Mouse (Mus musculus) myocyte (in vitro differentiated cells): ENCODE data around the gene Usp24. TPM values are rescaled to one million over a fixed set of nuclear protein-coding genes. Genes with fewer than 3 reads are reported as not detected.

ENCODE experiments used
- H3K27me3 ChIP-seq: one replicate; pipeline ENCODE4 v1.6.1; 2011; ENCODE audit not compliant: control insufficient read depth, insufficient read depth, insufficient read length
- H3K36me3 ChIP-seq: one replicate; pipeline ENCODE4 v1.6.1; 2011; ENCODE audit not compliant: control insufficient read depth, insufficient read depth
- H3K4me2 ChIP-seq: one replicate; pipeline ENCODE4 v1.6.1; 2011; ENCODE audit warnings: low read depth, control low read depth
- H3K4me3 ChIP-seq: one replicate; pipeline ENCODE4 v1.5.1; 2011; ENCODE audit warnings: mild to moderate bottlenecking, control low read depth, moderate library complexity
- H3K79me2 ChIP-seq: one replicate; pipeline ENCODE4 v1.6.1; 2011; ENCODE audit not compliant: control insufficient read depth, insufficient read depth
- H3ac ChIP-seq: one replicate; pipeline ENCODE4 v1.6.1; 2011; ENCODE audit not compliant: control insufficient read depth, insufficient read length
- CEBPB ChIP-seq: IDR thresholded peaks from 2 replicates; pipeline ENCODE4 v1.6.1; 2011; ENCODE audit warnings: mild to moderate bottlenecking, moderate library complexity; ENCODE audit not compliant: poor library complexity, insufficient read depth, severe bottlenecking
- E2F4 ChIP-seq: IDR thresholded peaks from one replicate; pipeline ENCODE4 v1.6.1; 2011; ENCODE audit warnings: mild to moderate bottlenecking, control low read depth, moderate library complexity; ENCODE audit not compliant: insufficient read depth
- MAX ChIP-seq: IDR thresholded peaks from one replicate; pipeline ENCODE4 v1.6.1; 2011; ENCODE audit warnings: low read depth, mild to moderate bottlenecking, control low read depth
- MYOD1 ChIP-seq, 3 experiments: IDR thresholded peaks; one replicate each; pipeline ENCODE4 v1.6.1; 2011; ENCODE audit warnings: control low read depth in 2 of 3, low read depth in 2 of 3, mild to moderate bottlenecking in 2 of 3, moderate library complexity in 1 of 3; ENCODE audit not compliant: insufficient read length in 2 of 3, control insufficient read depth in 1 of 3
- MYOG ChIP-seq, 3 experiments: IDR thresholded peaks; one replicate each; pipeline ENCODE4 v1.6.1; 2011; ENCODE audit warnings: control low read depth in 2 of 3, low read depth in 2 of 3, mild to moderate bottlenecking in 2 of 3; ENCODE audit not compliant: insufficient read length in 2 of 3, control insufficient read depth in 1 of 3, insufficient read depth in 1 of 3
- POLR2A ChIP-seq: IDR thresholded peaks from one replicate; pipeline ENCODE4 v1.6.1; 2011; ENCODE audit warnings: low read depth, mild to moderate bottlenecking, control low read depth, moderate library complexity; ENCODE audit not compliant: insufficient read length
- POLR2AphosphoS2 ChIP-seq: IDR thresholded peaks from one replicate; pipeline ENCODE4 v1.6.1; 2011; ENCODE audit warnings: low read depth, control low read depth; ENCODE audit not compliant: insufficient read length
- REST ChIP-seq: IDR thresholded peaks from one replicate; pipeline ENCODE4 v1.6.1; 2011; ENCODE audit warnings: mild to moderate bottlenecking, control low read depth, moderate library complexity; ENCODE audit not compliant: insufficient read depth, insufficient read length
- SRF ChIP-seq: IDR thresholded peaks from one replicate; pipeline ENCODE4 v1.6.1; 2011; ENCODE audit warnings: low read depth; ENCODE audit not compliant: control insufficient read depth, insufficient read length
- TCF12 ChIP-seq: IDR thresholded peaks from one replicate; pipeline ENCODE4 v1.6.1; 2011; ENCODE audit warnings: mild to moderate bottlenecking, control low read depth; ENCODE audit not compliant: poor library complexity, insufficient read depth, severe bottlenecking
- TCF3 ChIP-seq: IDR thresholded peaks from one replicate; pipeline ENCODE4 v1.6.1; 2011; ENCODE audit warnings: low read depth, control low read depth; ENCODE audit not compliant: insufficient read length
- USF1 ChIP-seq: IDR thresholded peaks from one replicate; pipeline ENCODE4 v1.6.1; 2011; ENCODE audit warnings: low read depth, mild to moderate bottlenecking, control low read depth, moderate library complexity
- polyA plus RNA-seq: library from polyadenylated mRNA; unstranded; fragments of >200 nt; fragmentation: generic; extraction: Trizol; gene quantifications from one replicate; pipeline ENCODE4 v1.2.1, GENCODE M21; 2012; ENCODE audit warnings: missing spikeins

Gene Usp24
- 5.3 TPM for polyA plus RNA-seq

GRCm38 (mm10) chr4:106315921-106316350 lies at the start of gene Usp24:
Gene Usp24, plus strand, starts transcription at chr4:106316213.
- peak; percentile 27 for TF ChIP-seq POLR2AphosphoS2
- TF ChIP-seq POLR2A: peak; percentile 88
- no peak for TF ChIP-seq MAX
- H3K27me3 ChIP-seq: no peaks in the 10 kb centered on the region
- peak within 1 kb of the TSS; percentile 94 for H3K4me3 ChIP-seq
- no peaks in the 10 kb centered on the region for H3K36me3 ChIP-seq
- H3K4me2 ChIP-seq: peak within 1 kb of the TSS; percentile 83
- peak within 1 kb of the TSS; percentile 98 for H3ac ChIP-seq
- peaks cover 52% of the 10 kb centered on the region for H3K79me2 ChIP-seq

DNA sequence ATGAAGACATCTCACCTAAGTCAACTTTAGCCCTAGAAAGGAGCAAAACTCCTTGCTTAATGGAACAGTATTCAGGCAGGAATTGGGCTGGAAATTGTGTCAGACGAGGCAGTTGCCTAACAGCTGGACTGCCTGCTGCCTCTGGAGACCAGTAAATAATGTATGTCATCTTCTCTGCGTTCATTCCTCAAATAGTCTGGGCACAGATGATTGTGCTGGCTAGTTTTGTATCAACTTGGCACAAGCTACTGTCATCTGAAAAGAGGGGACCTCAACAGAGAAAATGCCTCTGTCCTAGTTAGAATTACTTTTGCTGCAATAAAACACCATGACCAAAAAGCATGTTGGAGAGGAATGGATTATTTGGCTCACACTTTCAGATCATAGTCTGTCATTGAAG lies 39.1 kb upstream of the Usp24 start:
- Histone ChIP-seq H3K27me3 (no peaks in the 10 kb centered on the region), H3K4me3 (no peak overlapping the region), H3K36me3 (no peaks in the 10 kb centered on the region), H3K79me2 (no peaks in the 10 kb centered on the region), H3K4me2 (no peak overlapping the region), H3ac (no peak overlapping the region)
- no peak for TF ChIP-seq MYOD1 (IDR thresholded peaks at IDR 0.05; ENCODE audit: control insufficient read depth in 1 of 3, insufficient read length in 2 of 3, low read depth in 2 of 3)

DNA sequence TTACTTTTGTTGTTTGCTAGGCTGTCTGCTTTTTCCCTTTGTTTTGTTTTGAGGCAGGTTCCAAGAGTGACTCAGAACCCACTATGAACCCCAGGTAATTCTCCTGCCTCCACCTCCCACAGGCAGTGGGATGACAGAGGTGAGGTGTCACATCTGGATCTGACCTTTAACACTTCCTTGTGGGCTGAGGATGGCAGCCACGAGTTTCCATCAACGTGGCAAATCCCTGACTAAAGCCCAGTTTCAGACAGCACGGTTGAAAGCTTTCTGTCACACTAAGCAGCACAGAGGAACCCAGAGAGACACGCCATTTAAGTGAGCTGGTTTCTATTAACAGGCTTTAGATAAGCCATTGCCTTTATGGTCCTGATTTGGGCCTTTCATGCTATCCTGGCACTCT lies 36.8 kb upstream of the Usp24 start:
- H3K4me2 ChIP-seq: no peak overlapping the region
- H3K36me3 ChIP-seq: no peaks in the 10 kb centered on the region
- H3K79me2 ChIP-seq: no peaks in the 10 kb centered on the region
- H3ac ChIP-seq: no peak overlapping the region
- H3K4me3 ChIP-seq: no peak overlapping the region
- TF ChIP-seq TCF12: no peak
- no peak for TF ChIP-seq REST
- no peak for TF ChIP-seq POLR2AphosphoS2
- no peak for TF ChIP-seq POLR2A
- TF ChIP-seq USF1: no peak
- no peak for TF ChIP-seq CEBPB
- no peaks in the 10 kb centered on the region for H3K27me3 ChIP-seq

DNA sequence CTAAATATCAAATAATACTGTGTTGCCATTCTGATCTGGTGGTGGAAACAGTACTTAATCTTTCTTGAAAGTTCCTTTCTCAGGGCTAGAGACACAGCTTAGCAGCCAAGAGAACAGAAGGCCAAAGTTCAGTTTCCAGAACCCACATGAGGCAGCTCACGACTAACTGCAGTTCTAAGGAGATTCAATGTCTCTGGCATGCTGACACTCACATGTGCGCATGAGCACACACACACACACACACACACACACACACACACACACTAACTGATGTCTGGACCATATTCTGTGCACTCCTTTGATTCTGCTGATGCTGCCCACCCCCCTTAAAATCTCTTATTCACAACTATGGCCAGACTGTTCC lies 34.9 kb upstream of the Usp24 start:
- Histone ChIP-seq H3K79me2 (no peaks in the 10 kb centered on the region), H3K27me3 (no peaks in the 10 kb centered on the region), H3K36me3 (no peaks in the 10 kb centered on the region), H3K4me2 (no peak overlapping the region), H3ac (no peak overlapping the region), H3K4me3 (no peak overlapping the region)
- TF ChIP-seq POLR2AphosphoS2: no peak
- TF ChIP-seq REST: no peak
- no peak for TF ChIP-seq TCF3

DNA sequence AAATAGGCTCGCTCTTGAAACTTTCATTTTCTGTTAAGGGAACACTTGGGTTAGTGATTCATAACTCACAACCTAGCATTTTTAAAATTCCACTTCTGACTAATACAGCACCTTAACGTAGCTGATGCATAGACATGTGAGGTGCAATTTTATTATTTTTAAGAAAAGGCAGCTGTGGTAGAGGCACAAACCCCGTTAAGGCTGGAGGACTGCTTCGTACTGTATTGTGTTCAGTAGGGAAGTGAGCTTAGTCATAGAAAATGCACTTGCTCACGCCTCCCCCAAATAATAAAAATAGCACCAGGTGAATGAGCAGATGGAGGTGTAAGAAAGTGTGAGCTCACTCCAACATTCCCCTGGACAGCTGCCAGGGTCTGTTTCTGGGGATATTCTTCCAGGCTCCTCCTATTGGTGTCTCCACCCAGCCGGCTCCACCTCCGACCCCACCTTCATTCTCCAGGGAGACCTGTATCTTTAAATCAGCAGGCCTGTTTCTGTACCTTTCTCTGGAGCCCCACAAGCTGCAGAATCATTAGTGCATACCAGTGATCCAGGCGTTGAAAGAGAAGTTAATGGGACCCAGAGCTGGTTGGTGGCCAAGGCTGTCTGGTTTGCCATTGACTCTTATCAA lies 34.4 kb upstream of the Usp24 start:
- TF ChIP-seq TCF12 (no peak), MAX (no peak), E2F4 (no peak), POLR2A (no peak), TCF3 (no peak), REST (no peak), MYOG (IDR thresholded peaks at IDR 0.05; ENCODE audit: control insufficient read depth in 1 of 3, insufficient read depth in 1 of 3, insufficient read length in 2 of 3, low read depth in 2 of 3) (no peak), MYOD1 (IDR thresholded peaks at IDR 0.05; ENCODE audit: control insufficient read depth in 1 of 3, insufficient read length in 2 of 3, low read depth in 2 of 3) (no peak), USF1 (no peak)
- Histone ChIP-seq H3K27me3 (no peaks in the 10 kb centered on the region), H3K79me2 (no peaks in the 10 kb centered on the region), H3K4me3 (no peak overlapping the region), H3K36me3 (no peaks in the 10 kb centered on the region), H3K4me2 (no peak overlapping the region), H3ac (no peak overlapping the region)

DNA sequence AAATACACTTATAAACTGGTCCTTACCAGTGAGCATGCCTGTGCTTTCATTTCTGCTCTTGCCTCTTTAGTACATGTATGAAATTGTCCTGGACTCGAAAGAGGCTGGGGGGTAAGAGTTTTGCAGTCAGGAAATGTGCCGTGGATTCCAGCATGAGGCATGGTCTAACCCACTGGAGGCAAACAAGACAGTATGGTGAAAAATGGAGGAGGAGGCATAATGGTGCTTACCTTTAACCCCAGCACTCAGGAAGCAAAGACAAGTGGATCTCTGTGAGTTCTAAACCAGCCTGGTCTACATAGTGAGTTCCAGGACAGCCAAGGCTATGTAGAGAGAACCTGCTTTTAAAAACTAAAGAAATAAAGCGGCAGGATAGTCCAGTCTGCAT lies 33.9 kb upstream of the Usp24 start:
- no peak for TF ChIP-seq SRF
- no peak for TF ChIP-seq USF1
- TF ChIP-seq POLR2AphosphoS2: no peak
- TF ChIP-seq E2F4: no peak
- TF ChIP-seq REST: no peak
- no peak for TF ChIP-seq MYOD1 (IDR thresholded peaks at IDR 0.05; ENCODE audit: control insufficient read depth in 1 of 3, insufficient read length in 2 of 3, low read depth in 2 of 3)
- no peak for TF ChIP-seq MYOG (IDR thresholded peaks at IDR 0.05; ENCODE audit: control insufficient read depth in 1 of 3, insufficient read depth in 1 of 3, insufficient read length in 2 of 3, low read depth in 2 of 3)
- no peak for TF ChIP-seq CEBPB
- TF ChIP-seq MAX: no peak
- no peak for TF ChIP-seq TCF12
- TF ChIP-seq POLR2A: no peak
- no peak for TF ChIP-seq TCF3
- Histone ChIP-seq H3ac (no peak overlapping the region), H3K4me3 (no peak overlapping the region), H3K79me2 (no peaks in the 10 kb centered on the region), H3K27me3 (no peaks in the 10 kb centered on the region), H3K4me2 (no peak overlapping the region), H3K36me3 (no peaks in the 10 kb centered on the region)
